Mouse (Mus musculus) midbrain, postnatal 0 days (tissue): ENCODE measurements around the gene Slc2a6. TPM values are rescaled to one million over a fixed set of nuclear protein-coding genes. Genes with fewer than 3 reads are reported as not detected.

Experiments
- ATAC-seq: fragments of 200-750 bp; cut with Nextera tagmentation; 2 replicates; pipeline ENCODE4 v1.8.0; 2017; ENCODE audit warnings: moderate number of reproducible peaks, mild to moderate bottlenecking, moderate TSS enrichment, moderate library complexity; ENCODE audit not compliant: low FRiP score
- DNase-seq: peaks from one replicate; pipeline ENCODE4 v3.0.0-alpha.2; 2015; ENCODE audit warnings: low spot score
- H3K27ac ChIP-seq: fragments of 300-500 bp; sonication (generic); 2 replicates; pipeline ENCODE4 v1.5.1; 2014; ENCODE audit warnings: low read depth, mild to moderate bottlenecking, low read length, mixed read lengths
- H3K27me3 ChIP-seq: fragments of 300-500 bp; sonication (generic); 2 replicates; pipeline ENCODE4 v1.6.1; 2014; ENCODE audit warnings: low read length, control low read depth, mixed read lengths; ENCODE audit not compliant: insufficient read depth
- H3K36me3 ChIP-seq: fragments of 300-500 bp; sonication (generic); 2 replicates; pipeline ENCODE4 v1.6.1; 2014; ENCODE audit warnings: low read length, control low read depth, mixed read lengths; ENCODE audit not compliant: insufficient read depth
- H3K4me1 ChIP-seq: fragments of 300-500 bp; sonication (generic); 2 replicates; pipeline ENCODE4 v1.6.1; 2014; ENCODE audit warnings: mild to moderate bottlenecking, control low read depth, antibody characterized with exemption, low read length, mixed read lengths; ENCODE audit not compliant: insufficient read depth
- H3K4me2 ChIP-seq: fragments of 300-500 bp; sonication (generic); 2 replicates; pipeline ENCODE4 v1.6.1; 2014; ENCODE audit warnings: low read depth, mild to moderate bottlenecking, low read length, mixed read lengths; ENCODE audit not compliant: poor library complexity, severe bottlenecking
- H3K4me3 ChIP-seq: fragments of 300-500 bp; sonication (generic); 2 replicates; pipeline ENCODE4 v1.5.1; 2014; ENCODE audit warnings: low read depth, mild to moderate bottlenecking, low read length, moderate library complexity
- H3K9ac ChIP-seq: fragments of 300-500 bp; sonication (generic); replicated peaks from 2 replicates; pipeline ENCODE4 v1.6.1; 2014; ENCODE audit warnings: mild to moderate bottlenecking, low read length, moderate library complexity, mixed read lengths; ENCODE audit not compliant: poor library complexity, severe bottlenecking
- H3K9me3 ChIP-seq: fragments of 300-500 bp; sonication (generic); 2 replicates; pipeline ENCODE4 v1.6.1; 2016; ENCODE audit warnings: low read length, control low read depth
- CTCF ChIP-seq: IDR thresholded peaks from 2 replicates; pipeline ENCODE4 v1.5.1; 2016; ENCODE audit warnings: antibody characterized with exemption, mild to moderate bottlenecking
- WGBS: fragments of 180-500 bp; shearing (Covaris S2); extraction: QIAGEN DNeasy Blood & Tissue Kit; methylation state at CpG from one replicate; pipeline ENCODE4 v1.1.7; 2014; 5-methylcytosine and 5-hydroxymethylcytosine counted together
- polyA plus RNA-seq: library from polyadenylated mRNA; unstranded; fragments of >200 nt; fragmentation: Nextera tagmentation; extraction: Ambion mirVana; gene quantifications from 2 replicates; pipeline ENCODE4 v1.2.1, GENCODE M21; 2015
- total RNA-seq: library from RNA; depleted of rRNA; stranded (reverse); fragments of >200 nt; gene quantifications from 2 replicates; pipeline ENCODE4 v1.2.3, GENCODE M21; 2014

The Slc2a6 gene
- total and polyA plus RNA-seq, 2 experiments from 2014 or later, result 14.4 to 23.8 TPM

DNA sequence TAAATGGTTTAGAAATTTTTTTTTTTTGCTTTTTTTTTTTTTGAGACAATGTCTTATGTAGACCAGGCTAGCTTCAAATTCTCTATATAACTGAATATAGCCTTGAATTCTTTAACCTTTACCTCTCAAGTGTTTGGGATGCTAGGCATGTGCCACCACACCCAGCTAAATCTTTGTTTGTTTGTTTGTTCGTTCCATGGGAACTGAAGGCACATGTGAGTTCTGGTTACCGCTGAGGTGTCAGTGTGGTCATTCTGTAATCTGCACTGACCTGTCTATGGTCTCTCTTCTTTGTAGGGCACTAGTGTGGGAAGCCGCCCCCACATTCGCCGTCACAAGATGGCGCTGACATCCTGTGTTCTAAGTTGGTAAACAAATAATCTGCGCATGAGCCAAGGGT lies 29.8 kb downstream of the Slc2a6 start:
- DNase-seq, result no peak
- 94% methylated on average over 6 of the region's 7 CpGs for WGBS
- no peak overlapping the region for H3K27ac ChIP-seq
- H3K4me2 ChIP-seq, result no peak overlapping the region
- H3K4me3 ChIP-seq, result no peak overlapping the region
- H3K9me3 ChIP-seq, result no peaks in the 10 kb centered on the region
- no peaks in the 10 kb centered on the region for H3K36me3 ChIP-seq
- no peak overlapping the region for H3K9ac ChIP-seq
- H3K4me1 ChIP-seq, result no peaks in the 10 kb centered on the region
- no peaks in the 10 kb centered on the region for H3K27me3 ChIP-seq
- no peak for TF ChIP-seq CTCF
- ATAC-seq, result no peak

DNA sequence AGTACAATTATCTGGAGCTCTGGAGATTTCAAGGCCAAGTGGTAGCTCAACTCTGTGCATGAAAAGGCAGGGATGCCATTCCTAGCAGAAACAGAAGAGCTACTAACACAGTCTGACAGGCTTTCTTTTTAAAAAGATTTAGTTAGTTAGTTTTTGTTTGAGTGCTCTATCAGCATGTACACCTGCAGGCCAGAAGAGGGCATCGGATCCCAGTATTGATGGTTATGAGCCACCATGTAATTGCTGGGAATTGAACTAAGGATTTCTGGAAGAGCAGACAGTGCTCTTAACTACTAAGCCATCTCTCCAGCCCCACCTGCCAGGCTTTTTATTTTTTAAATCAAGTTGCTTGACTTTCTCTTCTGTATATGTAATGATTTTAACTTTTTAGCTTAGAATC lies 30.3 kb downstream of the Slc2a6 start:
- no peak for DNase-seq

DNA sequence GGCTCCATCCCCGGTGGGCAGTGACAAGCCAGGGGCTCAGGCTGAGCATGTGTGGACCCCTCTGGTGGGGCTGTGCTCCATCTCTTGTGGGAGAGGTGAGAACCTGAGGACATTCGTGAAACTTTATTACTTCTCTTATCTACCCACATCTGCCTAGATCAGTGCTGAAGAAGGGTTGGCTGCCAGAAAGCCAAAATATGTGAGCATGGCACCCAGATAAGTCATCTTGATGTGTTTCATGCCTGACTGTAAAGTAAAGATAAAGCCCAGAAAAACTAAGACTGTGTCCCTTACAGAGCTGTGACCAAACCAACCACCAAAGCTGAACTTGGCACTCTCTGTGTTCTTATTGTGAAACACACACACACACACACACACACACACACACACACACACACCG lies 33.9 kb downstream of the Slc2a6 start:
- Histone ChIP-seq H3K9me3 (no peaks in the 10 kb centered on the region), H3K27ac (no peak overlapping the region), H3K4me3 (no peak overlapping the region), H3K9ac (no peak overlapping the region), H3K36me3 (no peaks in the 10 kb centered on the region), H3K27me3 (no peaks in the 10 kb centered on the region), H3K4me2 (no peak overlapping the region), H3K4me1 (no peaks in the 10 kb centered on the region)
- no peak for TF ChIP-seq CTCF
- 81% methylated on average over 3 of the region's 3 CpGs for WGBS
- ATAC-seq (no peak), DNase-seq (no peak)

More for the DNA sequence above, 30.3 kb downstream of the Slc2a6 start:
- H3K27me3 ChIP-seq, result no peaks in the 10 kb centered on the region
- peak; percentile 30 for TF ChIP-seq CTCF
- H3K4me1 ChIP-seq, result no peaks in the 10 kb centered on the region
- H3K27ac ChIP-seq, result no peak overlapping the region
- no peaks in the 10 kb centered on the region for H3K36me3 ChIP-seq
- ATAC-seq, result no peak
- H3K4me3 ChIP-seq, result no peak overlapping the region
- H3K4me2 ChIP-seq, result no peak overlapping the region
- no peak overlapping the region for H3K9ac ChIP-seq
- H3K9me3 ChIP-seq, result no peaks in the 10 kb centered on the region
- WGBS, result 77% methylated on average over 1 of the region's 1 CpGs

DNA sequence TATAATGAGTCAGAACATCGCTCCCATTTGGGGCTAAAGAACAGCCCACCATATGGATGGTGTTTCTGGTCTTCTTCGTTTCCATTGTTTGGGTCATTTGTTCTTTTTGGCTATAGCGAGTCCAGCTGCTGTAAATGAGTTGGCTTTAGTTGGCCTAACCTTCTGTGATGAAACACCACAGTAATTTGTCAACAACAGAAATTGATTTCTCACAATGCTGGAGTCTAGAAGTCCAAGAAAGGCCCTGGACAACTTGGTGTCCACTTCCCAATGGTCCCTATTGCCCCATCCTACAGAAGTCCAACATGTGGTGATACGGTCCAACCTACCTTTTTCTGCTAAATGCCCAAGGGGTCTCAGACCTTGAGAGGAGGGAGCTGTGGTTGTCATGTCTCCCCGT lies 43.2 kb downstream of the Slc2a6 start:
- ATAC-seq (no peak), DNase-seq (no peak)
- TF ChIP-seq CTCF, result no peak
- Histone ChIP-seq H3K9ac (no peak overlapping the region), H3K9me3 (no peaks in the 10 kb centered on the region), H3K27ac (no peak overlapping the region), H3K4me1 (no peaks in the 10 kb centered on the region), H3K4me3 (no peak overlapping the region), H3K27me3 (no peaks in the 10 kb centered on the region), H3K36me3 (no peaks in the 10 kb centered on the region), H3K4me2 (no peak overlapping the region)
- WGBS, result 84% methylated on average over 5 of the region's 5 CpGs

DNA sequence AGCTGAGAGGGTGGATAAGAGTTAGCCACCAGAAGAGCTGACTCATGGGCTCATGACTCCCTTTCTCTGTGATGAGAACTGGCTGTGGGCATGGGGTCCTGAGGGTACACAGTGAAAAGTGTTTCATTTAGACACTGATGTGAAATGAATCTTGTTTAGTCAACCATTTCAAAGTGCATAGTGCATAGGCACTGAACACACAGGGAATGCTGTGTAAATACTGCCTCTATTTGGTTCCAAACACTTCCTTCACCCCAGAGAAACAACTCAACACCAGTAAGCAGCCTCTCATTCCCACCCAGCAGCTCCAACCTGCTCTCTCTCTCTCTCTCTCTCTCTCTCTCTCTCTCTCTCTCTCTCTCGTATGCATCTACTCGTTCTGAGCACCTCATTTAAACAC lies 43.6 kb downstream of the Slc2a6 start:
- ATAC-seq (no peak), DNase-seq (no peak)
- H3K9me3 ChIP-seq, result no peaks in the 10 kb centered on the region
- 70% methylated on average over 2 of the region's 2 CpGs for WGBS
- no peak overlapping the region for H3K4me3 ChIP-seq
- no peak for TF ChIP-seq CTCF
- H3K4me2 ChIP-seq, result no peak overlapping the region
- H3K27ac ChIP-seq, result no peak overlapping the region
- no peaks in the 10 kb centered on the region for H3K36me3 ChIP-seq
- H3K9ac ChIP-seq, result no peak overlapping the region
- no peaks in the 10 kb centered on the region for H3K27me3 ChIP-seq
- H3K4me1 ChIP-seq, result no peaks in the 10 kb centered on the region

- no peak overlapping the region for H3K9ac ChIP-seq
- H3K4me1 ChIP-seq, result no peaks in the 10 kb centered on the region
- no peak for ATAC-seq
- H3K9me3 ChIP-seq, result no peaks in the 10 kb centered on the region
- no peak for TF ChIP-seq CTCF
- DNase-seq, result no peak
- H3K27me3 ChIP-seq, result no peaks in the 10 kb centered on the region
- 70% methylated on average over 1 of the region's 1 CpGs for WGBS
- no peak overlapping the region for H3K4me2 ChIP-seq
- no peak overlapping the region for H3K4me3 ChIP-seq
- H3K27ac ChIP-seq, result no peak overlapping the region
- H3K36me3 ChIP-seq, result no peaks in the 10 kb centered on the region
Measured at GRCm38 (mm10) chr2:26980361-26980760, 47.4 kb downstream of the Slc2a6 start.
